Mouse (Mus musculus): ENCODE measurements around the gene Manbal. TPM values are rescaled to one million over a fixed set of nuclear protein-coding genes. Genes with fewer than 3 reads are reported as not detected.

Manbal gene
- polyA plus RNA-seq, 1 experiment from 2014 or later: 78.4 TPM

GRCm38 (mm10) chr2:157434041-157434440, 66.6 kb downstream of the Manbal start:
- no peak for TF ChIP-seq CTCF (IDR thresholded peaks at IDR 0.05; ENCODE audit: low read depth)
- Histone ChIP-seq H3K36me3 (ENCODE audit: insufficient read depth, low read length) (no peaks in the 10 kb centered on the region), H3K27ac (peak overlapping the region; percentile 75), H3K4me2 (ENCODE audit: low read length) (no peak overlapping the region), H3K9me3 (replicated peaks; ENCODE audit: low read length) (no peaks in the 10 kb centered on the region), H3K4me1 (replicated peaks; ENCODE audit: insufficient read depth, low read length) (peaks cover 9% of the 10 kb centered on the region), H3K4me3 (replicated peaks; ENCODE audit: low read depth, low read length) (no peak overlapping the region), H3K27me3 (ENCODE audit: insufficient read depth, low read length) (no peaks in the 10 kb centered on the region), H3K9ac (ENCODE audit: low read depth, low read length) (0 out of 2 replicates have a peak overlapping the region, but pooled peaks have one; percentile 32)
- ATAC-seq (replicated peaks; ENCODE audit: low FRiP score, low read depth) (no peak), DNase-seq (ENCODE audit: low spot score) (no peak)
- WGBS: 28% methylated on average over 9 of the region's 9 CpGs

DNA sequence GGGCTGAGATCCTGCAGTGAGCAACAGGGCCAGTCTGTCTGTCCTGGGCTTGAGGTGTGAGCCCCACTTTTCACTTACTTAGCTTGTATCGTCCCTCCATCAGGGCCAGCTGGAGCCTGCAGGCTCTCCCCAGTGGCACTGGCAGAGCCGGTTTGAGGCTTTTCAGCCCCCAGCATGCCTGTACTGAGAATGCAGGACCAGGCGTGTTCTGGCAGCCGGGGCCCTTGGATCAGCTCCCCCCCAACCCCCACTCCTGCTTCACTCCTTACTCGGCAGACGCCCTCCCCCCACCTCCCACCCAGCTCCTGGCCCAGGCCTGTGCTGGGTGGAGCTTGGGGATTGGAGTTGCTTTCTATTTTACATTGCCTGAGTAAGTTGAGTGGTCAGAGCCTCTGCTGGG, 67.1 kb downstream of the Manbal start:
- ATAC-seq (replicated peaks; ENCODE audit: low FRiP score, low read depth): peak; percentile 42; the same call in 1 of the 2 replicates
- no peak overlapping the region for H3K4me2 ChIP-seq (ENCODE audit: low read length)
- no peak overlapping the region for H3K4me3 ChIP-seq (replicated peaks; ENCODE audit: low read depth, low read length)
- peak overlapping the region; percentile 75 for H3K27ac ChIP-seq
- WGBS: 17% methylated on average over 6 of the region's 6 CpGs
- 0 out of 2 replicates have a peak overlapping the region, but pooled peaks have one; percentile 32 for H3K9ac ChIP-seq (ENCODE audit: low read depth, low read length)
- DNase-seq (ENCODE audit: low spot score): no peak
- H3K27me3 ChIP-seq (ENCODE audit: insufficient read depth, low read length): no peaks in the 10 kb centered on the region
- no peaks in the 10 kb centered on the region for H3K36me3 ChIP-seq (ENCODE audit: insufficient read depth, low read length)
- H3K9me3 ChIP-seq (replicated peaks; ENCODE audit: low read length): no peaks in the 10 kb centered on the region
- no peak for TF ChIP-seq CTCF (IDR thresholded peaks at IDR 0.05; ENCODE audit: low read depth)
- H3K4me1 ChIP-seq (replicated peaks; ENCODE audit: insufficient read depth, low read length): peaks cover 9% of the 10 kb centered on the region

DNA sequence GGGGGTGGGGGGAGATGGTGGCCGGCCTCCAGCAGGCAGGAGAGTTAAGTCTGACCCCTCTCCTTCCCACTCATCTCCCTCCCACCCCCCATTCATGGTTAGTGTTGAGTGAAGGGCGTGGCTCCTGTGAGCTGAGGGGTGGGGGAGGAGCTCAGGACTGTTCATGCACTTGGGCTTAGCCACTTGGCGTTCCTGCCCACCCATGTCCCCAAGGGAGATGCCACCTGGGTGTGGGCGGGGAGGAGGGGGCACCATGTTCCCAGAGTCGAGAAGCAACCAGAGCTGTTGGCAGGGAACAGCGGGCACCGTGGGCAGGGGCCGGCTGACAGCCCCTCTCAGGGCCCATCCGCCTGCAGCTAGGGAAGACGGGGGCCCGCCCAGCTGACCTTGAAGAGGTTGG, 69.1 kb downstream of the Manbal start:
- 74% methylated on average over 11 of the region's 11 CpGs for WGBS
- DNase-seq (ENCODE audit: low spot score) (no peak), ATAC-seq (replicated peaks; ENCODE audit: low FRiP score, low read depth) (no peak)
- H3K36me3 ChIP-seq (ENCODE audit: insufficient read depth, low read length): 0 out of 2 replicates have a peak, but pooled peaks cover 10% of the 10 kb centered on the region
- TF ChIP-seq CTCF (IDR thresholded peaks at IDR 0.05; ENCODE audit: low read depth): no peak
- no peaks in the 10 kb centered on the region for H3K9me3 ChIP-seq (replicated peaks; ENCODE audit: low read length)
- H3K4me2 ChIP-seq (ENCODE audit: low read length): no peak overlapping the region
- H3K27ac ChIP-seq: no peak overlapping the region
- H3K4me1 ChIP-seq (replicated peaks; ENCODE audit: insufficient read depth, low read length): peaks cover 5% of the 10 kb centered on the region
- no peak overlapping the region for H3K9ac ChIP-seq (ENCODE audit: low read depth, low read length)
- H3K4me3 ChIP-seq (replicated peaks; ENCODE audit: low read depth, low read length): no peak overlapping the region
- no peaks in the 10 kb centered on the region for H3K27me3 ChIP-seq (ENCODE audit: insufficient read depth, low read length)

DNA sequence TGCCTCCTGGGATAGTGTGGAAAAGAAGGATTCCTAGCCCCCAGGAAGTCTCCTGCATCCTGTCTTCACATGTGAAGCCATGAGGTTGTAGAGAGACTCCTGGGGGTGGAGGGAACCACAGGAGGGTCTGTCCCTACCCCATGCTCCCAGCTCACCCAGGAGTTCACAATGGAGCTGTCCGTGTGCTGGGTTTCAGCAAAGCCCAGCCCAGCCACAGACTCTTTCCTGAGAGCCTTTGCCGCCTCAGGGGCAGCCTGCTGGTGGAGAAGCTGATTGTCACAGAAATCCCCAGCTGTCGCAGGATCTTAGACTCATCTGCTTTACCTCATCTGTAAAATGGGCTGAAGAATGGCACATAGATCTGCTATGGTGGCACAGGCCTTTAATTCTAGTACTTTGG, 69.7 kb downstream of the Manbal start:
- H3K9ac ChIP-seq (ENCODE audit: low read depth, low read length): no peak overlapping the region
- no peak for TF ChIP-seq CTCF (IDR thresholded peaks at IDR 0.05; ENCODE audit: low read depth)
- ATAC-seq (replicated peaks; ENCODE audit: low FRiP score, low read depth) (no peak), DNase-seq (ENCODE audit: low spot score) (no peak)
- H3K27me3 ChIP-seq (ENCODE audit: insufficient read depth, low read length): no peaks in the 10 kb centered on the region
- H3K36me3 ChIP-seq (ENCODE audit: insufficient read depth, low read length): 0 out of 2 replicates have a peak, but pooled peaks cover 12% of the 10 kb centered on the region
- WGBS: 97% methylated on average over 3 of the region's 3 CpGs
- no peak overlapping the region for H3K27ac ChIP-seq
- no peak overlapping the region for H3K4me2 ChIP-seq (ENCODE audit: low read length)
- no peak overlapping the region for H3K4me3 ChIP-seq (replicated peaks; ENCODE audit: low read depth, low read length)
- H3K9me3 ChIP-seq (replicated peaks; ENCODE audit: low read length): no peaks in the 10 kb centered on the region
- H3K4me1 ChIP-seq (replicated peaks; ENCODE audit: insufficient read depth, low read length): peaks cover 5% of the 10 kb centered on the region

- 98% methylated on average over 1 of the region's 1 CpGs for WGBS
- Histone ChIP-seq H3K4me2 (ENCODE audit: low read length) (no peak overlapping the region), H3K27ac (no peak overlapping the region), H3K9me3 (replicated peaks; ENCODE audit: low read length) (no peaks in the 10 kb centered on the region), H3K9ac (ENCODE audit: low read depth, low read length) (no peak overlapping the region), H3K27me3 (ENCODE audit: insufficient read depth, low read length) (no peaks in the 10 kb centered on the region), H3K36me3 (ENCODE audit: insufficient read depth, low read length) (0 out of 2 replicates have a peak, but pooled peaks cover 12% of the 10 kb centered on the region), H3K4me3 (replicated peaks; ENCODE audit: low read depth, low read length) (no peak overlapping the region), H3K4me1 (replicated peaks; ENCODE audit: insufficient read depth, low read length) (no peaks in the 10 kb centered on the region; the same call in 1 of the 2 replicates)
- TF ChIP-seq CTCF (IDR thresholded peaks at IDR 0.05; ENCODE audit: low read depth): peak; percentile 46; the same call in 1 of the 2 replicates
- DNase-seq (ENCODE audit: low spot score) (no peak), ATAC-seq (replicated peaks; ENCODE audit: low FRiP score, low read depth) (no peak)
Observed at GRCm38 (mm10) chr2:157441363-157441762, 74.0 kb downstream of the Manbal start.

Other genes with a start within 250 kb of the Manbal start
- gene Samhd1, start 232.3 kb upstream of the Manbal start, polyA plus RNA-seq (2015; fragmentation: Nextera tagmentation; extraction: Ambion mirVana): 19.1 and 20.0 TPM in 2 replicates
- 15.6 and 16.7 TPM in 2 replicates for gene Rbl1, start 163.1 kb upstream of the Manbal start, polyA plus RNA-seq (2015; fragmentation: Nextera tagmentation; extraction: Ambion mirVana)
- 197 and 228 TPM in 2 replicates for gene Rpn2, start 88.6 kb upstream of the Manbal start, polyA plus RNA-seq (2015; fragmentation: Nextera tagmentation; extraction: Ambion mirVana)
- gene Mroh8, start 88.0 kb upstream of the Manbal start, polyA plus RNA-seq (2015; fragmentation: Nextera tagmentation; extraction: Ambion mirVana): 0.29 and 0.33 TPM in 2 replicates
- gene Ghrh, start 20.1 kb upstream of the Manbal start, polyA plus RNA-seq (2015; fragmentation: Nextera tagmentation; extraction: Ambion mirVana): not detected in 2 replicates
- gene Src, start 50.9 kb downstream of the Manbal start, polyA plus RNA-seq (2015; fragmentation: Nextera tagmentation; extraction: Ambion mirVana): 14.0 TPM in 2 replicates
- 80.4 and 85.9 TPM in 2 replicates for gene Nnat, start 192.5 kb downstream of the Manbal start, polyA plus RNA-seq (2015; fragmentation: Nextera tagmentation; extraction: Ambion mirVana)
- gene Blcap, start 203.7 kb downstream of the Manbal start, polyA plus RNA-seq (2015; fragmentation: Nextera tagmentation; extraction: Ambion mirVana): 46.1 and 48.2 TPM in 2 replicates

Data from kidney, postnatal 0 days (tissue).